Mouse (Mus musculus) forebrain, embryonic 12.5 days (tissue): ENCODE results near the gene Gm10840. TPM values are rescaled to one million over a fixed set of nuclear protein-coding genes. Genes with fewer than 3 reads are reported as not detected.
"Not testable (repeated sequence)": the region's sequence is repeated elsewhere in the genome, so short reads cannot be mapped to it uniquely, and the experiment has no call there.

ENCODE experiments used
- ATAC-seq: fragments of 200-750 bp; cut with Nextera tagmentation; 2 replicates; pipeline ENCODE4 v1.8.0; 2017; ENCODE audit warnings: moderate TSS enrichment; ENCODE audit not compliant: low FRiP score
- H3K27ac ChIP-seq: fragments of 300-500 bp; sonication (generic); 2 replicates; pipeline ENCODE4 v1.5.1; 2016; ENCODE audit warnings: mild to moderate bottlenecking
- H3K27me3 ChIP-seq: fragments of 300-500 bp; sonication (generic); 2 replicates; pipeline ENCODE4 v1.6.1; 2016; ENCODE audit warnings: mild to moderate bottlenecking
- H3K36me3 ChIP-seq: fragments of 300-500 bp; sonication (generic); replicated peaks from 2 replicates; pipeline ENCODE4 v1.6.1; 2016; ENCODE audit warnings: mild to moderate bottlenecking
- H3K4me1 ChIP-seq: fragments of 300-500 bp; sonication (generic); 2 replicates; pipeline ENCODE4 v1.6.1; 2016
- H3K4me2 ChIP-seq: fragments of 300-500 bp; sonication (generic); 2 replicates; pipeline ENCODE4 v1.6.1; 2016; ENCODE audit warnings: mild to moderate bottlenecking, moderate library complexity
- H3K4me3 ChIP-seq: fragments of 300-500 bp; sonication (generic); replicated peaks from 2 replicates; pipeline ENCODE4 v1.5.1; 2016; ENCODE audit warnings: mild to moderate bottlenecking
- H3K9ac ChIP-seq: fragments of 300-500 bp; sonication (generic); 2 replicates; pipeline ENCODE4 v1.6.1; 2016; ENCODE audit warnings: mild to moderate bottlenecking
- H3K9me3 ChIP-seq: fragments of 300-500 bp; sonication (generic); 2 replicates; pipeline ENCODE4 v1.6.1; 2016
- WGBS: fragments of 180-500 bp; shearing (Covaris S2); methylation state at CpG from one replicate; pipeline ENCODE4 v1.1.7; 2016; 5-methylcytosine and 5-hydroxymethylcytosine counted together
- polyA plus RNA-seq: library from polyadenylated mRNA; unstranded; fragments of >200 nt; fragmentation: Nextera tagmentation; extraction: Ambion mirVana; gene quantifications from 2 replicates; pipeline ENCODE4 v1.2.1, GENCODE M21; 2016

Gm10840 gene
- polyA plus RNA-seq, 1 experiment from 2014 or later, result not detected

GRCm38 (mm10) chr11:106192241-106192640 lies 31.6 kb downstream of the Gm10840 start:
- peak overlapping the region; percentile 75 for H3K4me2 ChIP-seq

GRCm38 (mm10) chr11:106192657-106193370 lies 32.2 kb downstream of the Gm10840 start:
- Histone ChIP-seq H3K4me1 (peaks cover 11% of the 10 kb centered on the region), H3K4me3 (peak overlapping the region; percentile 70), H3K9ac (peak overlapping the region; percentile 79), H3K27ac (peak overlapping the region; percentile 88), H3K27me3 (no peaks in the 10 kb centered on the region), H3K9me3 (no peaks in the 10 kb centered on the region), H3K4me2 (peak overlapping the region; percentile 75), H3K36me3 (peaks cover 15% of the 10 kb centered on the region)
- ATAC-seq, result peak; percentile 1; the same call in 1 of the 2 replicates
- 12% methylated on average over 19 of the region's 19 CpGs for WGBS

More at GRCm38 (mm10) chr11:106192241-106192640, 31.6 kb downstream of the Gm10840 start:
- Histone ChIP-seq H3K4me3 (peak overlapping the region; percentile 70), H3K27ac (no peak overlapping the region), H3K9me3 (no peaks in the 10 kb centered on the region), H3K27me3 (no peaks in the 10 kb centered on the region), H3K4me1 (peaks cover 11% of the 10 kb centered on the region), H3K9ac (peak overlapping the region; percentile 79; the same call in 1 of the 2 replicates), H3K36me3 (peaks cover 9% of the 10 kb centered on the region)
- no peak for ATAC-seq
- WGBS, result 93% methylated on average over 5 of the region's 5 CpGs

GRCm38 (mm10) chr11:106193371-106194154 lies 32.9 kb downstream of the Gm10840 start:
- under 1% methylated on average over 44 of the region's 44 CpGs for WGBS
- peak; percentile 96 for ATAC-seq
- peaks cover 11% of the 10 kb centered on the region for H3K4me1 ChIP-seq
- peak overlapping the region; percentile 88 for H3K27ac ChIP-seq
- H3K4me2 ChIP-seq, result peak overlapping the region; percentile 75
- no peaks in the 10 kb centered on the region for H3K9me3 ChIP-seq
- no peaks in the 10 kb centered on the region for H3K27me3 ChIP-seq
- H3K4me3 ChIP-seq, result peak overlapping the region; percentile 70
- H3K9ac ChIP-seq, result peak overlapping the region; percentile 79
- H3K36me3 ChIP-seq, result peaks cover 22% of the 10 kb centered on the region

- no peak for ATAC-seq
- Histone ChIP-seq H3K9ac (peak overlapping the region; percentile 60), H3K36me3 (peaks cover 26% of the 10 kb centered on the region), H3K4me2 (peak overlapping the region; percentile 75), H3K4me1 (peaks cover 11% of the 10 kb centered on the region), H3K27me3 (no peaks in the 10 kb centered on the region), H3K4me3 (peak overlapping the region; percentile 70), H3K9me3 (no peaks in the 10 kb centered on the region), H3K27ac (peak overlapping the region; percentile 82)
- 43% methylated on average over 3 of the region's 3 CpGs for WGBS
Observed at GRCm38 (mm10) chr11:106194155-106194541, 33.5 kb downstream of the Gm10840 start.

GRCm38 (mm10) chr11:106194891-106195290 lies 34.2 kb downstream of the Gm10840 start:
- Histone ChIP-seq H3K9me3 (no peaks in the 10 kb centered on the region), H3K36me3 (peaks cover 26% of the 10 kb centered on the region), H3K4me3 (no peak overlapping the region), H3K9ac (no peak overlapping the region), H3K27me3 (no peaks in the 10 kb centered on the region), H3K27ac (no peak overlapping the region), H3K4me2 (no peak overlapping the region), H3K4me1 (peaks cover 11% of the 10 kb centered on the region)
- 93% methylated on average over 7 of the region's 7 CpGs for WGBS
- no peak for ATAC-seq

- no peak overlapping the region for H3K4me3 ChIP-seq
- ATAC-seq, result no peak
- peaks cover 26% of the 10 kb centered on the region for H3K36me3 ChIP-seq
- H3K4me2 ChIP-seq, result no peak overlapping the region
- H3K27me3 ChIP-seq, result no peaks in the 10 kb centered on the region
- H3K4me1 ChIP-seq, result peaks cover 11% of the 10 kb centered on the region
- no peak overlapping the region for H3K9ac ChIP-seq
- no peaks in the 10 kb centered on the region for H3K9me3 ChIP-seq
- H3K27ac ChIP-seq, result no peak overlapping the region
Observed at GRCm38 (mm10) chr11:106195341-106195740, 34.7 kb downstream of the Gm10840 start.

GRCm38 (mm10) chr11:106198277-106198676 lies 37.6 kb downstream of the Gm10840 start:
- Histone ChIP-seq H3K4me2 (no peak overlapping the region), H3K9me3 (no peaks in the 10 kb centered on the region), H3K36me3 (peaks cover 53% of the 10 kb centered on the region), H3K4me1 (peaks cover 3% of the 10 kb centered on the region; the same call in 1 of the 2 replicates), H3K9ac (no peak overlapping the region), H3K27me3 (no peaks in the 10 kb centered on the region), H3K27ac (no peak overlapping the region), H3K4me3 (no peak overlapping the region)
- 95% methylated on average over 4 of the region's 4 CpGs for WGBS
- no peak for ATAC-seq

GRCm38 (mm10) chr11:106199997-106200396 lies 39.3 kb downstream of the Gm10840 start:
- not testable (repeated sequence) for H3K9me3 ChIP-seq, H3K4me1 ChIP-seq, H3K27me3 ChIP-seq, ATAC-seq, H3K4me3 ChIP-seq, H3K27ac ChIP-seq, H3K4me2 ChIP-seq, H3K9ac ChIP-seq
- H3K36me3 ChIP-seq, result peaks cover 67% of the 10 kb centered on the region
- WGBS, result 97% methylated on average over 7 of the region's 7 CpGs

- H3K4me1 ChIP-seq, result no peaks in the 10 kb centered on the region
- no peak overlapping the region for H3K4me3 ChIP-seq
- no peaks in the 10 kb centered on the region for H3K9me3 ChIP-seq
- 92% methylated on average over 6 of the region's 6 CpGs for WGBS
- no peak overlapping the region for H3K27ac ChIP-seq
- H3K36me3 ChIP-seq, result peaks cover 75% of the 10 kb centered on the region
- H3K9ac ChIP-seq, result no peak overlapping the region
- no peaks in the 10 kb centered on the region for H3K27me3 ChIP-seq
- H3K4me2 ChIP-seq, result no peak overlapping the region
- ATAC-seq, result no peak
Observed at GRCm38 (mm10) chr11:106200756-106201155, 40.1 kb downstream of the Gm10840 start.

GRCm38 (mm10) chr11:106201337-106202122 lies 40.9 kb downstream of the Gm10840 start:
- H3K27me3 ChIP-seq, result no peaks in the 10 kb centered on the region
- no peak overlapping the region for H3K4me3 ChIP-seq
- no peak overlapping the region for H3K4me2 ChIP-seq
- no peaks in the 10 kb centered on the region for H3K9me3 ChIP-seq
- H3K9ac ChIP-seq, result no peak overlapping the region
- H3K4me1 ChIP-seq, result no peaks in the 10 kb centered on the region
- WGBS, result 94% methylated on average over 19 of the region's 19 CpGs
- ATAC-seq, result no peak
- peaks cover 74% of the 10 kb centered on the region for H3K36me3 ChIP-seq
- H3K27ac ChIP-seq, result no peak overlapping the region

- peaks cover 74% of the 10 kb centered on the region for H3K36me3 ChIP-seq
- no peaks in the 10 kb centered on the region for H3K4me1 ChIP-seq
- H3K9ac ChIP-seq, result no peak within 1 kb of the TSS
Observed at GRCm38 (mm10) chr11:106202123-106202465, 41.4 kb downstream of the Gm10840 start, which contains the start of gene Strada. Gene Strada (minus strand): TSS chr11:106202168.

More at GRCm38 (mm10) chr11:106202123-106202465, 41.4 kb downstream of the Gm10840 start, which contains the start of gene Strada:
- H3K4me3 ChIP-seq, result no peak within 1 kb of the TSS
- no peak within 1 kb of the TSS for H3K4me2 ChIP-seq
- H3K27me3 ChIP-seq, result no peaks in the 10 kb centered on the region
- WGBS, result 84% methylated on average over 5 of the region's 5 CpGs
- ATAC-seq, result no peak
- no peak within 1 kb of the TSS for H3K27ac ChIP-seq
- H3K9me3 ChIP-seq, result no peaks in the 10 kb centered on the region
